Mouse (Mus musculus) heart, postnatal 25 days (tissue): ENCODE results near the gene Rpe65. TPM values are rescaled to one million over a fixed set of nuclear protein-coding genes. Genes with fewer than 3 reads are reported as not detected.

Experiments used
- DNase-seq: peaks from one replicate; pipeline ENCODE4 v3.0.0; 2022; ENCODE audit warnings: low spot score
- intact Hi-C: fragments of 180-260 bp; cut with DNase I; formaldehyde crosslinking; loops from one replicate; pipeline ENCODE4 v1.15.1; 2025
- total RNA-seq, 2 experiments: library from RNA; stranded (reverse); gene quantifications; 2 replicates each; pipeline ENCODE4 v1.2.3; 2021

The Rpe65 gene
- not detected for total RNA-seq

DNA sequence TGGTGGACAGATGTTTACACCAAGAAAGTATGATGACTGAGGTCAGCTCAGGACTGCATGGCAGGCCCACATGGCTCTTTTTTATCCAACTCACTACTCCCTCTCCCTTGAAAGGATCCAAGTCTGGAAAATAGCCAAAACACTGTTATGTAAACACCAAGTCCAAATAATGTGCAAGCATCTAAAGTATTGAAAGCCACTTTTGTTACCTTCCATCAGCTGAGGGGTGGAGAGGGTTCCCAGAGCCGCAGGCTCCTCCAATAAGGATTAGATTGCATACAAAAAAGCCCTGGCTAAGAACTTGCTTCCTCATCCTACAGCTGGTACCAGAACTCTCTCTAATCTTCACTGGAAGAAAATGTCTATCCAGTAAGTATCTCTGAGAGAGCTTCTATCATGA lies at the start of gene Rpe65:
TSS of gene Rpe65 (plus strand) at position 301 of the 400 bp plus-strand sequence.
- intact Hi-C loops, result no loop called here
- no peak for DNase-seq

DNA sequence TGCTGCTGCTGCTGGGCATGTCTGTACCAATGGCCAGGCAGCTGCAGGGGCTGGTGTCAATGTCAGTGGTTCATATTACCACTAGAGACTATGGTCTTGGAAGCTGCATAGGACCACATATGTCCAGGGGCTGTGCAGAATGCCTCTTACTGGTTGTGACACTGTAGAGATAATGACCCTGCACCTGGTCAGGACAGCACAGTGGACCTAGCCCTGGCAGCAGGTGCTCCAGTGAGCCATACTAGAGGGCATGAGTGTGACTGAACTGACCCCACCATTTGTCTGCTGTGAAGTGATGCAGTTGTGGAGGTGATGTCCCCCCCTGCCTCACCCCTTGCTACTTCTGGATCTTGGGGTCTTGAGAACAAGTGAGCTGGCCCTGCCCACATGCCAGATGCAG lies 48.8 kb upstream of the Rpe65 start:
- intact Hi-C loops, result no loop called here

DNA sequence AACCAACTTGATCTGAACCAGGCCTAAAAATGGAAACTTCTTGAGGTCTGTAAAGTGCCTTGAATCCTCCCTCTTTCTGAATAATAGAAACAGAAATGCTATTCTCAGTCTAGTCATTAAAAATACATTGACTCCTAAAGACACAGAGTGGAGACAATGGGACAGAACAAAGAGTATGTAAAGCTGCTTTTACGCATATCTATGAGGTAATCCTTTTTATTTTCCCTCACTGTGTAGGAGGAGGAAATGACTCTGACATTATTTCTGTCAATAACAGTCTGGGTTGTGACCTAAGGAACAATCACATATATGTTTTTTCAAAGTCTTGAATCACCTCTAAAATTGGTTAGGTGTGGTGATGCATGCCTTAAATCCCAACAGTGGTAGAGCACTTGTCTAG lies 16.0 kb downstream of the Rpe65 start:
- intact Hi-C loops, result no loop called here
- DNase-seq, result no peak

More for the DNA sequence above, 48.8 kb upstream of the Rpe65 start:
- DNase-seq, result no peak

DNA sequence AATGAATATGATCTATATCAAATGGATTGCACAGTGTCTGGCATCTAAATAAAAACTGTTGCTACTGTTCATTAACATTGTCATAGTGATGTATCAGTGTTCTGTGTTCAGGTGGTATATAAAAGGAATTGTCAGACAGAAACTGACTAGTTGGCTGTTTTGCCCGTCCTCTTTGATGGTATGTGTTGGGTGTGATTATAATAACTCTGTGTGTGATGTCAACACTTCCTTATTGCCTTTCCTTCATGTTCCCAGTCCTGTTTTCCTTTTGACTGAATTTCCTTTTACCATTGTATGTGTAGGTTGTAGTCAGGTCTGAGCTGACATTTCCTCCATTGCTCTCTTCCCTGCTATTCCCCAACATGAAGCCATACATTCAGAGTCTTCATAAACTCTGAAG lies 22.1 kb downstream of the Rpe65 start:
- intact Hi-C loops, result no loop called here
- no peak for DNase-seq

DNA sequence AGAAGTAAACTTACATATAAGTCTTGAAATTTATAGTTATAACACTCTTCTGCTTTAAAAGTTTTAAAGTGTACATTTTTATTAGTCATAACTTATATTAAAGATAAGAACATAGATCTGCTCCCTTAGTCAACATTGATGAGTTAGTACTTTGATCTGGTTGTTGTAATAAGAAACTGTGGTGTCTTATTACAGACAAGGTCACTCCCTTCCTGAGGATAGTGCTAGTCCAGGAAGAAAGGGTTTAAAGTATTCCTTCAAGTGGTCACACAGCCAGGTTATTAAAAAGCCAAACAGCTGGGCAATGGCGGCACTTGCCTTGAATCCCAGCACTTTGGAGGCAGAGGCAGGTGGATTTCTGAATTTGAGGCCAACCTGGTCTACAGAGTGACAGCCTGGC lies 25.0 kb downstream of the Rpe65 start:
- intact Hi-C loops, result no loop called here
- no peak for DNase-seq

DNA sequence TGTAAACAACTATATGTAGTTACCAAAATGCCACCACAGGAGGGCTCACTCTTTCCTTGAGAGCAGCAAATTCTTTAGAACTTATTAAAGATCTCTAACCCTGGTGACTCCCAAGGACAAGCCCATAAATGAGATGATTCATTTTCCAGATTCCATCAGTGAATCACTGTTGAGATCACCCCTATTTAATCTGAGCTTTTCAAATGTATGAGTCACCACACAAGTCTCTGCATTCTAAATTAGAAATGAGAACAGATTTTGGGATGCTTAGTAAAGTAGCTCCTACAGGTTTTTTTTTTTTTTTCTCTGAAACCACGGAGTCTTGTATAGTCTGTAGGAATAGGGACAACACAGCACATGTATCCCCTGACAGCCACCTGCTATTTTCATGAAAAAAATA lies 61.8 kb downstream of the Rpe65 start:
- intact Hi-C loops, result no loop called here

DNA sequence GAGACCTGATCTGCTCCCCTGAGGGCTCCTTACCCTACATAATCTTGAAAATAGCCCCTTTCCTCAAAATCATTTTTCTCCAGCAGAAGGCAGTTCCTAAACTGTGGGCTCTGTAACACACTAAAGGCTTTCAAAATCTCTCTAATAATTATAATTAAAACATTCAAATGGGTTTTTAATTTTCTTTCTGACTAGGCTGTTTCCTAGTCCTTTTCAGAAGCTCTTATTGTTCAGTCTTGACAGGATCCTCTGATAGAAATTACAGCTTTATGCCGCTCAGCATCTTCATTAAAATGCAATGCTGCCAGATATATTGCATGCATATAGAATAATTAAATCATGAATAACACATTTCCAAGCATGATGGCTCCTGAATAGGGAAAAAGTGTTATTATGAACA lies 64.4 kb downstream of the Rpe65 start:
- no peak for DNase-seq
- intact Hi-C loops, result no loop called here

More for the DNA sequence above, 61.8 kb downstream of the Rpe65 start:
- DNase-seq, result no peak

Other genes starting within 250 kb of the Rpe65 start
- gene Depdc1a, start 103.7 kb upstream of the Rpe65 start, total RNA-seq, result under 1 TPM; 0.29 to 0.39 TPM
- 10 to 100 TPM; 49.4 to 50.4 TPM for gene Wls, start 240.5 kb downstream of the Rpe65 start, total RNA-seq